Mouse (Mus musculus): ENCODE data around the gene Ttll9.

GRCm38 (mm10) chr2:153026052-153026451 is 63.8 kb downstream of the Ttll9 start:
- TF ChIP-seq EP300 (IDR thresholded peaks at IDR 0.05; ENCODE audit: low read depth) (no peak), CTCF (IDR thresholded peaks at IDR 0.05; ENCODE audit: low read depth) (no peak)

Measured in liver, postnatal 0 days (tissue).